Mouse (Mus musculus): Measurements from ENCODE around the gene Mospd3. TPM values are rescaled to one million over a fixed set of nuclear protein-coding genes. Genes with fewer than 3 reads are reported as not detected.

Mospd3 gene
- polyA plus RNA-seq, 1 experiment, result 45.3 TPM

DNA sequence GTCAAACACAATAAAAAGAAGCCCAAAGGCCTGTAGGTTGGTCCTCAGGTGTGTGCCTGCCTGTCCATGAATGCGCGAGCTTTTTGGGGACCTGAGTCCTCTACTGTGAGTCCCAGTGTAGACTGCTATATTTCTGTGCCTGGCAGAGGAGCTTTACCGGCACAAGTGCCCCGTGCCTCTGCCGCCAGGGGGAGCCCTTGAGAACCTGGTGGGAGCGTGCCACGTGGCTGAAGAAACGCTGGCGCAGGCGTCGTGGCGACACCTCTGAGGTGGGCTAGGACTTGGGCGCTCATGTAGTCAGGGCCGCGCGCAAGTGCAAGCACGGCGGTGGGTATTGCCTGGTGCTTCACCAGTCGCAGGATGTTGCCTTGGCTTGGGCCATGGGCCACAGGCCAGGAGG, 40.2 kb upstream of the Mospd3 start, which contains the start of gene Sap25:
TSS of gene Sap25 (plus strand) at position 281 of the 400 bp plus-strand sequence.
- H3K27ac ChIP-seq (ENCODE audit: insufficient read depth, low read length), result no peak within 1 kb of the TSS
- H3K4me1 ChIP-seq (ENCODE audit: control insufficient read depth, insufficient read depth, low read length), result no peaks in the 10 kb centered on the region
- TF ChIP-seq POLR2A (IDR thresholded peaks at IDR 0.05; ENCODE audit: extremely low read depth, insufficient read depth, low read length) (no peak), CTCF (IDR thresholded peaks at IDR 0.05; ENCODE audit: extremely low read depth, insufficient read depth, low read length) (peak; percentile 26; the same call in 1 of the 2 replicates)
- H3K4me3 ChIP-seq (ENCODE audit: insufficient read depth, low read length), result no peak within 1 kb of the TSS

DNA sequence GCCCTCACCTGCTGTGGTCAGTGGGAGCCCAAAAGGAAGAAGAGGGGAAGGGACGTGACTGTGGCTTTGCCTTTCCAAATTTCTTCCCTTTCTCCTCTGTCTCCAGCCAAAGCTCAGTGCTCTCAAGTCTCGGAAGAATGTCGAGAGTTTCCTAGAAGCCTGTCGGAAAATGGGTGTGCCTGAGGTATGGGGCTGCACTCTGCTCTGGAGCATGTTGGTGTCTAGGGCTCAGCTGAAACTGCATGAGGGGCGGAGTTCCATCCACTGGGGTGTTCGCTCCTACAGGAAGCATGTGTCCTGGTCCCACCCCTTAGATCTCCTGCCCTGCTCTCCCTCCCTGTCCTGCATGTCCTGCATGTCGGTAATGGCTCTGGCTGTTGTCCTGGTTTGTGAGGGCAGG, 38.6 kb upstream of the Mospd3 start:
- Histone ChIP-seq H3K27ac (ENCODE audit: insufficient read depth, low read length) (no peak overlapping the region), H3K4me1 (ENCODE audit: control insufficient read depth, insufficient read depth, low read length) (no peaks in the 10 kb centered on the region), H3K4me3 (ENCODE audit: insufficient read depth, low read length) (no peak overlapping the region)
- TF ChIP-seq POLR2A (IDR thresholded peaks at IDR 0.05; ENCODE audit: extremely low read depth, insufficient read depth, low read length), result no peak
- TF ChIP-seq CTCF (IDR thresholded peaks at IDR 0.05; ENCODE audit: extremely low read depth, insufficient read depth, low read length), result no peak

DNA sequence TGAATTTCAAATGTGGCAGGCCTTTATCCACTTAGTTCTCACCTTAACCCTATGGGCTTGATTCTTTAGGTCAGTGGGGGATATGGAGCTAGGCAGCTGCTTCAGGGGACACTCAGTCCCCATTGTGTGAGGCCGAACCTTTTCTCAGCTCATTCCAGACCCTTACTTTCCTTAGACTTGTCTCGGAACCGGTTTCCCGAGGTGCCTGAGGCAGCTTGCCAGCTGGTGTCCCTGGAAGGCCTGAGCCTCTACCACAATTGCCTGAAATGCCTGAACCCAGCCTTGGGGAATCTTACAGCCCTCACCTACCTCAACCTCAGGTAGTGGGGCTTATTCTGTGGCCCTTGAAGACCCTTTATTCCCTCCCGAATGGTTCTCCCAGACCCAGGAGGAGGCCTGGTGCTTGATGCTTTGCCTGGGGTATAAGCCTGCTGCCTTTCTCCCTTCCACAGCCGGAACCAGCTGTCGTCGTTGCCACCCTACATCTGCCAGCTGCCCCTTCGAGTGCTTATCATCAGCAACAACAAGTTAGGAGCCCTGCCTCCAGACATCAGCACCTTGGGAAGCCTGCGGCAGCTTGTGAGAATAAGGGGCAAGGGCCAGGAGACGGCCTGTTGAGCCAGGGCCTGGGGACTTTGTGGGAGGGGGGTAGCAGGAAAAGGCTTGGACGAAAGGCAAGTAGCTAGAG, 32.7 kb upstream of the Mospd3 start:
- Histone ChIP-seq H3K27ac (ENCODE audit: insufficient read depth, low read length) (no peak overlapping the region), H3K4me1 (ENCODE audit: control insufficient read depth, insufficient read depth, low read length) (no peaks in the 10 kb centered on the region), H3K4me3 (ENCODE audit: insufficient read depth, low read length) (no peak overlapping the region)
- no peak for TF ChIP-seq POLR2A (IDR thresholded peaks at IDR 0.05; ENCODE audit: extremely low read depth, insufficient read depth, low read length)
- no peak for TF ChIP-seq CTCF (IDR thresholded peaks at IDR 0.05; ENCODE audit: extremely low read depth, insufficient read depth, low read length)

DNA sequence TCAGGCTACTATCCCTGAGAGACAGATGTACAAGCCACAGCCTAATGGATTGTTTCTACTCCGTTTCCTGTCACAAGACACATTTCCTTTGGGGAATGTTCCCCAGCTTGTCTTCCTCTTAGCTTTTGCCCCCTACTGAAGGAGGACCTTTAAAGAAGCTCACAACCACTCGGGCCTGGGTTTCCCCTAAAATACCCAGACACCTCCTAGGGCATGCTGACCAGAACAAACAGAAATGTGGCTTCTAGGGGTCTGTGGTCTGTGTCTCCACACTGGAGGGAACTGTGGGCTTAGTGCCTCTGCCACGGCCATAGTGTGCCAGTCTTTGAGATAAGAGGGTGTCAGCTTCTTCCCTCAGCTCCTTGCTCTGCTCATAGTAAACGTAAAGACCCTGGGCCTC, 30.7 kb upstream of the Mospd3 start:
- Histone ChIP-seq H3K4me1 (ENCODE audit: control insufficient read depth, insufficient read depth, low read length) (no peaks in the 10 kb centered on the region), H3K27ac (ENCODE audit: insufficient read depth, low read length) (no peak overlapping the region), H3K4me3 (ENCODE audit: insufficient read depth, low read length) (no peak overlapping the region)
- TF ChIP-seq POLR2A (IDR thresholded peaks at IDR 0.05; ENCODE audit: extremely low read depth, insufficient read depth, low read length) (no peak), CTCF (IDR thresholded peaks at IDR 0.05; ENCODE audit: extremely low read depth, insufficient read depth, low read length) (no peak)

DNA sequence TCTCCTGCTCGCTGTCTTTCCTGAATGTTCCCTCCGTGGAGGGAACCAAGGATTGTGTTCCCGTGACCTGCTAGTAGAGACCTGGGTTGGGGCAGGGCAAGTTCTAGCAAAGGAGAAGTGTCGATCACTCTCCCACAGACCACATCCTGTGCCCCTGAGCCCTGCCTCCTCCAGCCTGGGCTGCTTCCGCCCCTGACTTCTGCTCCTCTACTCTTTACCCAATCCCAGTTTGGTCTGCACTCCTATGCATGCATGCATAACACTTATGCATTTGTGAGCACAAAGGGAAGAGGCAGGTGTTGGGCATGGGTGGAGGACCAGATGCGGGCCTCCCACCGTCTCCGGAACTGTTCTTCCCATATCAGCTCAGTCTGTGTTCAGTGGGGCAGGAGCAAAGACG, 30.3 kb upstream of the Mospd3 start:
- no peak overlapping the region; the same call in 1 of the 2 replicates for H3K4me3 ChIP-seq (ENCODE audit: insufficient read depth, low read length)
- H3K4me1 ChIP-seq (ENCODE audit: control insufficient read depth, insufficient read depth, low read length), result no peaks in the 10 kb centered on the region
- H3K27ac ChIP-seq (ENCODE audit: insufficient read depth, low read length), result peak overlapping the region; percentile 11; the same call in 1 of the 2 replicates
- no peak for TF ChIP-seq CTCF (IDR thresholded peaks at IDR 0.05; ENCODE audit: extremely low read depth, insufficient read depth, low read length)
- no peak for TF ChIP-seq POLR2A (IDR thresholded peaks at IDR 0.05; ENCODE audit: extremely low read depth, insufficient read depth, low read length)

DNA sequence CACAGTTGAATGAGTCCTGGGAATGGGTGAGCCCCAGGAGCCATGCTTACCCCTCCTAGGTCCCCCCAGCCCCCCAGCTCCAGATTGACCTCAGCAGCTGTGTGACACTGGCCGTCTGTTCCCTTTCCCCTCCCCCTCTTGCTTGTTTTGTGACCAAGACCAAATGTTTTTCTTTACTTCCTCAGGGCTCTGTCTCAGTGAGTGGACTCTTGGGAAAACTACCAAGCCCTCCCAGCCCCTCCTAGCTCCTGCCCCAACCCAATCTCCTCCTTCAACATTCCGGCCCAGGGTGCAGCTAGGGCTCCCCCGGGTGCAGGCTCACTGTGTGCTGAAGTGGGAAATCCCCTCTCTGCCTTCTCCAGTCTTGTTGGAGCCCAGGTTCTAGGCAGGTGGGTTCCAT, 29.7 kb upstream of the Mospd3 start:
- Histone ChIP-seq H3K4me1 (ENCODE audit: control insufficient read depth, insufficient read depth, low read length) (no peaks in the 10 kb centered on the region), H3K27ac (ENCODE audit: insufficient read depth, low read length) (peak overlapping the region; percentile 11), H3K4me3 (ENCODE audit: insufficient read depth, low read length) (no peak overlapping the region; the same call in 1 of the 2 replicates)
- TF ChIP-seq CTCF (IDR thresholded peaks at IDR 0.05; ENCODE audit: extremely low read depth, insufficient read depth, low read length) (no peak), POLR2A (IDR thresholded peaks at IDR 0.05; ENCODE audit: extremely low read depth, insufficient read depth, low read length) (no peak)

DNA sequence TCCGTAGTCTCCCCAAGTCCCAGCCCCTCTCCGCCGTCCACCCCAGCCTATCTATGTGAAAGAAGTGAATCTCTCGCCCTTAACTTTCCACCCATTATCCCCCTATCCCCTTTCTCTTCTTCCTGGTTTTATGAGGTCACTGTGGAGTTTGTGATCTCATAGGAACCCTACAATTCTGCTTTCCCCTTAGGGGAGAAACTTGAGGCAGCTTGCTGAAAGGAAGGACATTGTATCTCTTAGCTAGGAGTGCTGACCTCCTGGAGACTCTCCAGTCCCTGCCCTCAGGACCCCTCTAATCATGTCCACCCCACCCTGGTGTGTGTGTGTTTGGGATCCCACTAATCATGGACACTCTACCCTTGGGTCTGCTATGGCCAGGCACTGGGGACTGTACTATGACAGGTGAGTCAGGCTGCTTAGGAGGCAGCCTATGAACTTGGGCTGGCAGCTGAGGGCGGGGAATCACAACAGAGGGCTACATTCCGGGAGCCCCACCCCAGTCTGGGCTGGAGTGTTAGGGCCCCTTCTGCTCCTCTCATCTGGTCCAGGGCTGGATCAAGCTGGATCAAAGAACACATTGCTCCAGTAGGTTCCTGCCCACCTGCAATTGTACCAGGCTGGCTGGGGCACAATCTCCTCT, 29.2 kb upstream of the Mospd3 start:
- no peak overlapping the region for H3K27ac ChIP-seq (ENCODE audit: insufficient read depth, low read length)
- H3K4me1 ChIP-seq (ENCODE audit: control insufficient read depth, insufficient read depth, low read length), result no peaks in the 10 kb centered on the region
- peak overlapping the region; percentile 90 for H3K4me3 ChIP-seq (ENCODE audit: insufficient read depth, low read length)
- no peak for TF ChIP-seq CTCF (IDR thresholded peaks at IDR 0.05; ENCODE audit: extremely low read depth, insufficient read depth, low read length)
- TF ChIP-seq POLR2A (IDR thresholded peaks at IDR 0.05; ENCODE audit: extremely low read depth, insufficient read depth, low read length), result no peak

DNA sequence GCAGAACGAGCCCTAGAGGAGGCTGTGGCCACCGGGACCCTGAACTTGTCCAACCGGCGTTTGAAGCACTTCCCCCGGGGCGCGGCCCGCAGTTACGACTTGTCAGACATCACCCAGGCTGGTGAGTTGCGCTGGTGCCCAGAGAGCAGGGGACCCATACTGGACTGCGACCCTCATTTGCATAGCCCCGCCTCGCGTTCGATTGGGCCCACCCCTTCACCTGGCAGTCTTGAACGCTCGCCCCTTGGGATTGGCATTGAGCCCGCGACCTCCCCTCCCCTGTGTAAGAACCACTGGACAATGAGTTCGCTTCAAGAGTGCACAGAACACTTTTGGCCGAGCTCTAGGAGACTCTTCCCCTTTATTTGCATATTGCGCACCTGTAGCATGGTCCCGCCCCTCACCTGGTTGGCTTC, 28.5 kb upstream of the Mospd3 start:
- peak overlapping the region; percentile 79 for H3K27ac ChIP-seq (ENCODE audit: insufficient read depth, low read length)
- TF ChIP-seq CTCF (IDR thresholded peaks at IDR 0.05; ENCODE audit: extremely low read depth, insufficient read depth, low read length) (no peak), POLR2A (IDR thresholded peaks at IDR 0.05; ENCODE audit: extremely low read depth, insufficient read depth, low read length) (no peak)
- peak overlapping the region; percentile 90 for H3K4me3 ChIP-seq (ENCODE audit: insufficient read depth, low read length)
- no peaks in the 10 kb centered on the region for H3K4me1 ChIP-seq (ENCODE audit: control insufficient read depth, insufficient read depth, low read length)

DNA sequence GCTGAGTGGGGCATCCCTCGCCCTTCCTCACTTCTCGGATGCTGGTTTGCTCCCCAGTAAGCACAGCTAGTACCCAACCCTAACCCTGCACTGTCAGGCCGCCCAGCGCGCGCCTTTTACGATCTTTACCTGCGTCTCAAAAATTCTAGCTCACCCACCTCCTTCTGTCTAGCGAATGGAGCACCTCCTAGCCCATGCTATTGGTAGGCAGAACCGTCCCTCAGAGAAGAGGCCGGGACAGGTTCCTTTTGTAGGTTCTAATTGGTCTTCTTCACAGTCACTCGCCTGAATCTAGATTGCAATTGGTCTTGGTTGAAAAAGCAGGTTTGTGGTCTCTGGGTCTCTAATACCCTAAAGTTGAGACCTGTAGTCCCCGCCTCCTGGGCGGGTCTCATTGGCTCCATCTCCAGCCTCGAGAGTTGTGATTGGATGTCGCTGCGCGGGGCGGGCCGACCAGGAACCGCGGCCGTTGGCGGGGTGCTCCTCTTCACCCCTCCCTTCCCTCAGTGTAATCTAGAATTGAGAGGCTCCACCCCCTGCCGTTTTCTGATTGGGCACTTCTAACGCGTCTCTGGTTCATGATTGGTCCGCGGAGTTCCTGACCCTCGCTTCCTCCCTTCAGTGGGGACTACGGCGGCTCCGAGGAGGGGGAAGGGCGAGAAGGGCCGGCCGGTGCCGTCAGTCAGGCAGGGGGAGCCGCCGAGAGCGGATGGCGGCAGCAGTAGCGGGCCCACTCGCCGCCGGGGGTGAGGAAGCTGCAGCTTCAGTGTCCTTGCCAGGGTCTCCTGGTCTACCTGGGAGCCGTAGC, 27.8 kb upstream of the Mospd3 start, which contains the start of the genes Fbxo24, Lrch4 and Gm20605:
TSS of gene Fbxo24 (minus strand) at position 505 of the 808 bp plus-strand sequence.
TSS of gene Lrch4 (plus strand) at position 624 of the 808 bp plus-strand sequence.
TSS of gene Gm20605 (plus strand) at position 678 of the 808 bp plus-strand sequence.
- Histone ChIP-seq H3K4me1 (ENCODE audit: control insufficient read depth, insufficient read depth, low read length) (no peaks in the 10 kb centered on the region), H3K4me3 (ENCODE audit: insufficient read depth, low read length) (peak within 1 kb of the TSS; percentile 90), H3K27ac (ENCODE audit: insufficient read depth, low read length) (peak within 1 kb of the TSS; percentile 79)
- peak; percentile 93 for TF ChIP-seq POLR2A (IDR thresholded peaks at IDR 0.05; ENCODE audit: extremely low read depth, insufficient read depth, low read length)
- no peak for TF ChIP-seq CTCF (IDR thresholded peaks at IDR 0.05; ENCODE audit: extremely low read depth, insufficient read depth, low read length)

All from cortical plate, adult 2 months (tissue).